Mouse (Mus musculus) E14TG2a.4 (cell line): ENCODE data around the gene Gm40460.
"Not testable (repeated sequence)": the region's sequence is repeated elsewhere in the genome, so short reads cannot be mapped to it uniquely, and the experiment has no call there.

Experiments used
- CTCF ChIP-seq: conservative IDR thresholded peaks from 2 replicates; pipeline ENCODE4 v1.5.1; 2014; ENCODE audit warnings: low read length
- NANOG ChIP-seq: IDR thresholded peaks from 2 replicates; pipeline ENCODE4 v1.6.1; 2014; ENCODE audit warnings: borderline replicate concordance, low read length, mixed read lengths
- POU5F1 ChIP-seq: IDR thresholded peaks from 2 replicates; pipeline ENCODE4 v1.6.1; 2014; ENCODE audit warnings: low read length, borderline replicate concordance

GRCm38 (mm10) chr7:142212136-142212535 is 28.7 kb downstream of the Gm40460 start:
- not testable (repeated sequence) for TF ChIP-seq CTCF, POU5F1, NANOG
